Mouse (Mus musculus): ENCODE measurements around the gene Gm382.

DNA sequence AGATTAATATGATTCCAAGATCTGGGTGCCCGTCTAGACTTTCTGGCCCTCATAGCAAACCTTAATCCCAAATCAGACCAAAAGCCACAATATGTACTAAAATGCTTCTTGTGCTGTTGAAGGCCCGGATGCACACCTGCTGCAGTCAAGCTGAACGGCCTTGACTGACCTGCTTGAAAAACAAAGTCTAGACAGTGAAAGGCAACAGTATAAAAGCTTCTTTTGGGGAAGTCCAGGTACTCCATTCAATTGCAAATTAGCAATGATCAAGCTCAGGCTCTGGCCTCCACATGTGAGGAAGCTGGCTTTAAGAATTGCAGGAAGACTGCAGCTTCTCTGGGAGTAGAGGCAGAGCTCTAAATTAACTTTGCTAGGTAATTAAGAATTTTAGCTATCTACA lies 54.2 kb downstream of the Gm382 start:
- TF ChIP-seq CTCF (IDR thresholded peaks at IDR 0.05; ENCODE audit: low read depth) (no peak), EP300 (IDR thresholded peaks at IDR 0.05; ENCODE audit: low read depth) (no peak)

Data from heart, postnatal 0 days (tissue).